Mouse (Mus musculus) stomach, embryonic 14.5 days (tissue): Measurements from ENCODE around the gene Tex21. TPM values are rescaled to one million over a fixed set of nuclear protein-coding genes. Genes with fewer than 3 reads are reported as not detected.
"Not testable (repeated sequence)": the region's sequence is repeated elsewhere in the genome, so short reads cannot be mapped to it uniquely, and the experiment has no call there.

ENCODE experiments used
- ATAC-seq: fragments of 200-750 bp; cut with Nextera tagmentation; 2 replicates; pipeline ENCODE4 v1.8.0; 2017; ENCODE audit warnings: low read depth, moderate TSS enrichment; ENCODE audit not compliant: insufficient number of reproducible peaks, insufficient read depth, low FRiP score
- H3K27ac ChIP-seq: fragments of 300-500 bp; sonication (generic); 2 replicates; pipeline ENCODE4 v1.5.1; 2014; ENCODE audit warnings: mild to moderate bottlenecking, low read length, moderate library complexity, mixed read lengths
- H3K27me3 ChIP-seq: fragments of 300-500 bp; sonication (generic); 2 replicates; pipeline ENCODE4 v1.6.1; 2014; ENCODE audit warnings: low read length, control low read depth, mixed read lengths; ENCODE audit not compliant: control insufficient read depth, insufficient read depth
- H3K36me3 ChIP-seq: fragments of 300-500 bp; sonication (generic); 2 replicates; pipeline ENCODE4 v1.6.1; 2014; ENCODE audit warnings: mild to moderate bottlenecking, control low read depth, low read length, moderate library complexity, mixed read lengths; ENCODE audit not compliant: control insufficient read depth, insufficient read depth
- H3K4me1 ChIP-seq: fragments of 300-500 bp; sonication (generic); 2 replicates; pipeline ENCODE4 v1.6.1; 2014; ENCODE audit warnings: low read length, control low read depth, mixed read lengths; ENCODE audit not compliant: control insufficient read depth, insufficient read depth
- H3K4me2 ChIP-seq: fragments of 300-500 bp; sonication (generic); replicated peaks from 2 replicates; pipeline ENCODE4 v1.6.1; 2014; ENCODE audit warnings: low read depth, low read length, control low read depth
- H3K4me3 ChIP-seq: fragments of 300-500 bp; sonication (generic); 2 replicates; pipeline ENCODE4 v1.5.1; 2014; ENCODE audit warnings: low read depth, low read length, control low read depth
- H3K9ac ChIP-seq: fragments of 300-500 bp; sonication (generic); replicated peaks from 2 replicates; pipeline ENCODE4 v1.6.1; 2014; ENCODE audit warnings: low read depth, mild to moderate bottlenecking, control low read depth, low read length, moderate library complexity, mixed read lengths
- H3K9me3 ChIP-seq: fragments of 300-500 bp; sonication (generic); 2 replicates; pipeline ENCODE4 v1.6.1; 2016; ENCODE audit warnings: low read depth, low read length, control low read depth; ENCODE audit not compliant: control insufficient read depth
- WGBS: fragments of 180-500 bp; shearing (Covaris S2); extraction: QIAGEN DNeasy Blood & Tissue Kit; methylation state at CpG from one replicate; pipeline ENCODE4 v1.1.7; 2014; 5-methylcytosine and 5-hydroxymethylcytosine counted together
- polyA plus RNA-seq: library from polyadenylated mRNA; unstranded; fragments of >200 nt; fragmentation: Nextera tagmentation; extraction: Ambion mirVana; gene quantifications from 2 replicates; pipeline ENCODE4 v1.2.1, GENCODE M21; 2014

The Tex21 gene
- polyA plus RNA-seq, 1 experiment from 2014 or later = not detected

- Histone ChIP-seq H3K9me3 (no peaks in the 10 kb centered on the region), H3K9ac (peak within 1 kb of the TSS; percentile 28), H3K27me3 (no peaks in the 10 kb centered on the region), H3K4me2 (peak within 1 kb of the TSS; percentile 98), H3K4me3 (peak within 1 kb of the TSS; percentile 39), H3K27ac (no peak within 1 kb of the TSS), H3K4me1 (no peaks in the 10 kb centered on the region), H3K36me3 (no peaks in the 10 kb centered on the region)
- WGBS = under 1% methylated on average over 39 of the region's 39 CpGs
- ATAC-seq = no peak
Observed at GRCm38 (mm10) chr12:76177000-76177863, 69.3 kb downstream of the Tex21 start, which contains the start of gene Esr2. Gene Esr2 (minus strand): TSS chr12:76177259.

GRCm38 (mm10) chr12:76165641-76166040 lies 80.9 kb downstream of the Tex21 start:
- Histone ChIP-seq H3K9me3 (no peaks in the 10 kb centered on the region), H3K27ac (no peak overlapping the region), H3K9ac (no peak overlapping the region), H3K27me3 (no peaks in the 10 kb centered on the region), H3K4me3 (no peak overlapping the region), H3K4me2 (no peak overlapping the region), H3K4me1 (no peaks in the 10 kb centered on the region), H3K36me3 (no peaks in the 10 kb centered on the region)
- no peak for ATAC-seq
- 46% methylated on average over 5 of the region's 5 CpGs for WGBS

- H3K27ac ChIP-seq, H3K9ac ChIP-seq, H3K9me3 ChIP-seq, H3K36me3 ChIP-seq, H3K27me3 ChIP-seq, ATAC-seq, H3K4me1 ChIP-seq: not testable (repeated sequence)
- Histone ChIP-seq H3K4me3 (peak overlapping the region; percentile 22; the same call in 1 of the 2 replicates), H3K4me2 (peak overlapping the region; percentile 49)
- WGBS = 11% methylated on average over 30 of the region's 30 CpGs
Observed at GRCm38 (mm10) chr12:76152389-76152788, 94.2 kb downstream of the Tex21 start.

Other genes with a start within 250 kb of the Tex21 start
- gene Esr2, start 69.5 kb downstream of the Tex21 start, polyA plus RNA-seq = 0.19 TPM in 1 of 2 replicates, not detected in the other
- gene Mthfd1, start 8.6 kb upstream of the Tex21 start, polyA plus RNA-seq = 76.7 and 82.0 TPM in 2 replicates
- 7.2 and 7.5 TPM in 2 replicates for gene Akap5, start 78.1 kb upstream of the Tex21 start, polyA plus RNA-seq
- gene Zbtb25, start 122.9 kb upstream of the Tex21 start, polyA plus RNA-seq = 17.5 and 18.9 TPM in 2 replicates
- gene Zbtb1, start 123.5 kb upstream of the Tex21 start, polyA plus RNA-seq = 11.8 and 12.1 TPM in 2 replicates
- 9.5 and 9.9 TPM in 2 replicates for gene Hspa2, start 157.4 kb upstream of the Tex21 start, polyA plus RNA-seq
- 3.2 and 4.0 TPM in 2 replicates for gene Ppp1r36, start 170.8 kb upstream of the Tex21 start, polyA plus RNA-seq